Mouse (Mus musculus) large intestine, adult 2 months (tissue): ENCODE measurements at regions not wholly inside any gene's neighbourhood (a gene's known extent, or its start where the extent isn't known, plus 50 kb on each side); places are given as distances from the start of the nearest gene placed in this dataset.

Experiments used
- DNase-seq: peaks from one replicate; pipeline ENCODE4 v3.0.0-alpha.2; 2012; ENCODE audit warnings: low read depth, low spot score
- WGBS: fragments of 180-500 bp; shearing (Covaris S2); methylation state at CpG from one replicate; pipeline ENCODE4 v1.1.7; 2018; 5-methylcytosine and 5-hydroxymethylcytosine counted together

GRCm38 (mm10) chr2:79510485-79511094, 54.0 kb upstream of the Cerkl start:
- WGBS: 77% methylated on average over 10 of the region's 10 CpGs
- no peak for DNase-seq

GRCm38 (mm10) chr2:79511108-79511507, 54.5 kb upstream of the Cerkl start:
- DNase-seq: no peak
- WGBS: 68% methylated on average over 6 of the region's 6 CpGs

GRCm38 (mm10) chr2:79511676-79512323, 55.2 kb upstream of the Cerkl start:
- DNase-seq: peak; percentile 75
- WGBS: 10% methylated on average over 11 of the region's 11 CpGs

- DNase-seq: no peak
- WGBS: 42% methylated on average over 2 of the region's 2 CpGs
Observed at GRCm38 (mm10) chr2:79512374-79512773, 55.8 kb upstream of the Cerkl start.

GRCm38 (mm10) chr2:79513726-79514125, 57.1 kb upstream of the Cerkl start:
- 78% methylated on average over 3 of the region's 3 CpGs for WGBS
- DNase-seq: no peak

GRCm38 (mm10) chr2:79518046-79518750, 61.6 kb upstream of the Cerkl start:
- 86% methylated on average over 8 of the region's 8 CpGs for WGBS
- DNase-seq: no peak

GRCm38 (mm10) chr2:79519799-79520449, 63.3 kb upstream of the Cerkl start:
- DNase-seq: peak; percentile 50
- 34% methylated on average over 6 of the region's 6 CpGs for WGBS

GRCm38 (mm10) chr2:79523441-79523840, 66.9 kb upstream of the Cerkl start:
- WGBS: 76% methylated on average over 4 of the region's 4 CpGs

GRCm38 (mm10) chr2:79527529-79527928, 70.9 kb upstream of the Cerkl start:
- no peak for DNase-seq
- WGBS: 90% methylated on average over 5 of the region's 5 CpGs

More at GRCm38 (mm10) chr2:79523441-79523840, 66.9 kb upstream of the Cerkl start:
- no peak for DNase-seq

- 74% methylated on average over 18 of the region's 18 CpGs for WGBS
- no peak for DNase-seq
Observed at GRCm38 (mm10) chr2:79528347-79528990, 71.9 kb upstream of the Cerkl start.

- WGBS: 67% methylated on average over 2 of the region's 2 CpGs
- DNase-seq: no peak
Observed at GRCm38 (mm10) chr2:79529185-79529584, 72.6 kb upstream of the Cerkl start.

- 29% methylated on average over 3 of the region's 3 CpGs for WGBS
- no peak for DNase-seq
Observed at GRCm38 (mm10) chr2:79532610-79533160, 76.1 kb upstream of the Cerkl start.

GRCm38 (mm10) chr2:79537126-79537875, 80.7 kb upstream of the Cerkl start:
- 67% methylated on average over 5 of the region's 5 CpGs for WGBS
- no peak for DNase-seq

GRCm38 (mm10) chr2:79540384-79540783, 83.8 kb upstream of the Cerkl start:
- WGBS: 79% methylated on average over 8 of the region's 8 CpGs
- DNase-seq: no peak

GRCm38 (mm10) chr2:79542191-79542980, 85.8 kb upstream of the Cerkl start:
- 56% methylated on average over 6 of the region's 6 CpGs for WGBS

GRCm38 (mm10) chr2:79543456-79543855, 86.9 kb upstream of the Cerkl start:
- no peak for DNase-seq
- 21% methylated on average over 5 of the region's 5 CpGs for WGBS

More at GRCm38 (mm10) chr2:79542191-79542980, 85.8 kb upstream of the Cerkl start:
- DNase-seq: no peak

GRCm38 (mm10) chr2:79543948-79544792, 87.6 kb upstream of the Cerkl start:
- 56% methylated on average over 8 of the region's 8 CpGs for WGBS
- no peak for DNase-seq
